Mouse (Mus musculus) heart, adult 2 months (tissue): Measurements from ENCODE around the gene Exoc2. TPM values are rescaled to one million over a fixed set of nuclear protein-coding genes. Genes with fewer than 3 reads are reported as not detected.
A peak's percentile ranks its signal among the peaks of the same experiment; 100 is the strongest.

Experiments used
- DNase-seq, 2 experiments: peaks; one replicate each; pipeline ENCODE4 v3.0.0; 2021
- H3K27ac ChIP-seq: fragments of 200-600 bp; 2 replicates; pipeline ENCODE4 v1.8.1; 2022
- H3K27me3 ChIP-seq: fragments of 200-500 bp; 2 replicates; pipeline ENCODE4 v1.6.1; 2012; ENCODE audit warnings: mild to moderate bottlenecking, low read length, inconsistent platforms, mixed read lengths; ENCODE audit not compliant: control insufficient read depth, insufficient read depth
- H3K36me3 ChIP-seq: fragments of 200-500 bp; 2 replicates; pipeline ENCODE4 v1.6.1; 2012; ENCODE audit warnings: low read length, inconsistent platforms; ENCODE audit not compliant: control insufficient read depth, insufficient read depth
- H3K4me1 ChIP-seq: fragments of 200-500 bp; 2 replicates; pipeline ENCODE4 v1.6.1; 2011; ENCODE audit warnings: low read length; ENCODE audit not compliant: control insufficient read depth, insufficient read depth
- H3K4me3 ChIP-seq: fragments of 200-600 bp; 2 replicates; pipeline ENCODE4 v1.8.1; 2022
- H3K79me2 ChIP-seq: fragments of 200-500 bp; replicated peaks from 2 replicates; pipeline ENCODE4 v1.6.1; 2012; ENCODE audit warnings: mild to moderate bottlenecking, inconsistent platforms, low read length, moderate library complexity, mixed read lengths; ENCODE audit not compliant: control insufficient read depth, insufficient read depth
- H3K9ac ChIP-seq: fragments of 200-500 bp; 2 replicates; pipeline ENCODE4 v1.6.1; 2012; ENCODE audit warnings: low read depth, mild to moderate bottlenecking, control low read depth, inconsistent platforms, low read length, mixed read lengths
- CTCF ChIP-seq: fragments of 200-600 bp; IDR thresholded peaks from 2 replicates; pipeline ENCODE4 v1.8.1; 2022; ENCODE audit warnings: antibody characterized with exemption, mild to moderate bottlenecking, moderate library complexity
- EP300 ChIP-seq: fragments of 200-500 bp; IDR thresholded peaks from 2 replicates; pipeline ENCODE4 v1.6.1; 2011; ENCODE audit warnings: low read depth, low read length, control low read depth; ENCODE audit not compliant: insufficient read depth
- POLR2A ChIP-seq: fragments of 200-500 bp; IDR thresholded peaks from 2 replicates; pipeline ENCODE4 v1.6.1; 2011; ENCODE audit warnings: mild to moderate bottlenecking, low read depth, low read length, control low read depth; ENCODE audit not compliant: insufficient read depth
- WGBS: fragments of 180-500 bp; shearing (Covaris S2); methylation state at CpG from one replicate; pipeline ENCODE4 v1.1.7; 2018; 5-methylcytosine and 5-hydroxymethylcytosine counted together
- intact Hi-C: fragments of 180-260 bp; cut with DNase I; formaldehyde crosslinking; loops from one replicate; pipeline ENCODE4 v1.15.1; 2025
- polyA plus RNA-seq: library from polyadenylated mRNA; depleted of rRNA; stranded (reverse); fragments of >200 nt; gene quantifications from 2 replicates; pipeline ENCODE4 v1.2.3, GENCODE M21; 2012
- total RNA-seq, 2 experiments: library from RNA; stranded (reverse); gene quantifications; 2 replicates each; pipeline ENCODE4 v1.2.3; 2021

The Exoc2 gene
- total and polyA plus RNA-seq, 3 experiments: 6.4 to 14.7 (median 14.3) TPM

DNA sequence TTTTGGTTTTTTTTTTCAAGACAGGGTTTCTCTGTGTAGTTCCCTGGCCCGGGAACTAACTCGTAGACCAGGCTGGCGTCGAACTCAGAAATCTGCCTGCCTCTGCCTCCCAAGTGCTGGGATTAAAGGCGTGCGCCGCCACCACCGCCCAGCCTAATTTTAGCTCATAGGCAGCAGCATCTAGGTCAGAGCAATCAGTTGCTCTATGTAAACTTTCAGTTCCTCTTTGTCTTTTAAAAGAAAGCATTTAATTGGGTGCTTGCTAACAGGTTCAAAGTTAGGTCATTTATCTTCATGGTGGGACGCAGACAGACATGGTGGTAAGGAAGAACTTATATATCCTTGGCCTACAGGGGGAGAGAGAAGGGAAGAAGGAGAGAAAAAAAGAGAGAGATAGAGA lies 24.7 kb downstream of the Exoc2 start:
- H3K36me3 ChIP-seq: peaks cover 6% of the 10 kb centered on the region
- no peak for DNase-seq
- H3K9ac ChIP-seq: no peak overlapping the region
- 94% methylated on average over 9 of the region's 9 CpGs for WGBS
- 0 out of 2 replicates have a peak, but pooled peaks cover 2% of the 10 kb centered on the region for H3K79me2 ChIP-seq
- no peak for TF ChIP-seq POLR2A
- TF ChIP-seq CTCF: no peak
- no peak for TF ChIP-seq EP300
- no peak overlapping the region for H3K27ac ChIP-seq
- H3K4me3 ChIP-seq: no peak overlapping the region
- intact Hi-C loops: no loop called here
- H3K27me3 ChIP-seq: no peaks in the 10 kb centered on the region
- H3K4me1 ChIP-seq: peaks cover 1% of the 10 kb centered on the region; the same call in 1 of the 2 replicates

DNA sequence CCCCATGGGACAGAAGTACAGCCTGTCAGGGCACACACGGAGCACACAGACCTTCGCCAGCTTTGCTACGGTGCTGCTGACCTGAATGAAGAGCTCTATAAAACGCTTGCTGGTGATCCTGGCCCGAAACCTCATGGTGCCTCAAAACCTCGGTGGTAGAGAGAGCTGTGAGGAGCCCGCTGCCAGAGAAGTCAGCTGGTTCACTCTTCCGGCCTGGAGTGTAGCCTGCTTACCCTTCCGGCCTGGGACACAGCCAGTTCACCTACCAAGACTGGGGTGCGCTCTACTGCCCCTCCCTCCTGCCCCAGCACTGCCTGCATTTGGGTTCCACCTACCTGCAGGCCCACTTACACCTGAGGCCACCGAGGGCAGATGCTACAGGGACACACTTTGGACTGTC lies 26.4 kb downstream of the Exoc2 start, which contains the start of gene Hus1b:
Gene Hus1b, minus strand, starts transcription at position 220 of the 400 bp plus-strand sequence.
- peaks cover 6% of the 10 kb centered on the region for H3K36me3 ChIP-seq
- no peak within 1 kb of the TSS for H3K9ac ChIP-seq
- peak within 1 kb of the TSS; percentile 39 for H3K27ac ChIP-seq
- intact Hi-C loops: no loop called here
- 0 out of 2 replicates have a peak, but pooled peaks cover 2% of the 10 kb centered on the region for H3K79me2 ChIP-seq
- 90% methylated on average over 11 of the region's 11 CpGs for WGBS
- no peak for TF ChIP-seq POLR2A
- no peak for TF ChIP-seq CTCF
- no peak for TF ChIP-seq EP300
- no peak for DNase-seq
- no peaks in the 10 kb centered on the region for H3K27me3 ChIP-seq
- H3K4me1 ChIP-seq: peaks cover 1% of the 10 kb centered on the region; the same call in 1 of the 2 replicates
- no peak within 1 kb of the TSS for H3K4me3 ChIP-seq

DNA sequence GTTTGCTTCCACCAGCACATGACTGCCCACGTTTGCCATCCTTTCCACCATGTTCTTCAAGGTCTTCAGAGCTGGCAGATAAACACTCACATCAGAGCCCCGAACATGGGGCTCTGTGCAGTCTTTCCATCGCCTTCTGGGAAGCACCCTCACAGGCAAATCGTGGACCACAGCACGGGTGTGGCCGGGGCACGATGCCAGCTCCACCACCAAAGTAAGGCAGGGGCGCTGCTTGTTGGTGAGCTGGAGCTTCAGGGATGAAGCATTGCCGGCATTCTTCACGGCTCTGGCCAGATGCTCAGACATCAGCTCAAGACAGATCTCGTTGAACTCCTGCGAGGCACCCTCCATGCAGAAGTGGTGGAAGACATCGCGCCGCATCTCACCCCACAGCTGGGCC lies 26.8 kb downstream of the Exoc2 start:
- WGBS: 82% methylated on average over 15 of the region's 15 CpGs
- no peak overlapping the region; the same call in 1 of the 2 replicates for H3K27ac ChIP-seq
- intact Hi-C loops: no loop called here
- H3K36me3 ChIP-seq: peaks cover 6% of the 10 kb centered on the region
- DNase-seq: no peak
- H3K27me3 ChIP-seq: no peaks in the 10 kb centered on the region
- H3K4me1 ChIP-seq: peaks cover 1% of the 10 kb centered on the region; the same call in 1 of the 2 replicates
- H3K79me2 ChIP-seq: 0 out of 2 replicates have a peak, but pooled peaks cover 2% of the 10 kb centered on the region
- no peak overlapping the region for H3K4me3 ChIP-seq
- TF ChIP-seq EP300 (no peak), POLR2A (no peak), CTCF (no peak)
- H3K9ac ChIP-seq: no peak overlapping the region

DNA sequence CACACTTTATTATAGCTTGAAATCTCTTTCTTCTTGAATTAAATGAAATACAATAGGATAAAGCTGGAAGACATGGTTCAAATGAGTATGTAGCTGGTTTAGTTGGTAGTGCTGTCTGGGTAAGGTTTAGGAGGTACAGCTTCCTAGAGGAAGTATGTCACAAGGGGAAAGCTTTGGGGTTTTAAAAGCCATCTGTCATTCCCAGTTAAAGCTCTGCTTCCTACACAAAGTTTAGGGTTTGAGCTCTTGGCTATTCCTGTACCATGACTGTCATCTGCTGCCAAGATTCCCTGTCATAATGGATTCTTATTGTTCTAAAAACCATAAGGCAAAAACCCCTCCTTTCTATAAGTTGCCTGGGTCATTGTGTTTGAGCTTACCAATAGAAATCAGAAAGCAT lies 28.1 kb downstream of the Exoc2 start:
- Histone ChIP-seq H3K4me1 (peaks cover 1% of the 10 kb centered on the region; the same call in 1 of the 2 replicates), H3K9ac (no peak overlapping the region), H3K4me3 (no peak overlapping the region), H3K36me3 (peaks cover 6% of the 10 kb centered on the region), H3K27me3 (no peaks in the 10 kb centered on the region), H3K27ac (peak overlapping the region; percentile 39), H3K79me2 (0 out of 2 replicates have a peak, but pooled peaks cover 2% of the 10 kb centered on the region)
- intact Hi-C loops: no loop called here
- no peak for DNase-seq
- TF ChIP-seq EP300: no peak
- no peak for TF ChIP-seq CTCF
- TF ChIP-seq POLR2A: no peak

DNA sequence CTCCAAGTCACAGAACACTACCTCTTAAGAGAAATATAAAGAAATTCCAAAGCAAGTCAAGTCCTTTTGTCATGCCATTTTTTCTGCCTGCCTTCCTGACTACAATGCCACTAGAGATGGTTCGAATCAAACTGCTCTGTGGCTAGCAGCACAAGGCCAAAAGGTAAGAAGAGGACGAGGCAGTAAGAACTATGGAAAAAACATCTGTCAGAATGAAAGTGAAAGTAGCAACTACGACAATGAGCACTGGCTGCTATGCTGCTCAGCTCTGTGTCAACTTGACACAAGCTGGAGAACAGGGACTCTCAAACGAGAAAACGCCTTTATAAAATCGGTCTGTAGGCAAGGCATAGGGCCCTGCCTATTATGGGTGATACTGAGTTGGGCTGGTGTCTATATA lies 40.9 kb downstream of the Exoc2 start:
- Histone ChIP-seq H3K27me3 (no peaks in the 10 kb centered on the region), H3K9ac (no peak overlapping the region), H3K79me2 (no peaks in the 10 kb centered on the region), H3K27ac (no peak overlapping the region; the same call in 1 of the 2 replicates), H3K36me3 (no peaks in the 10 kb centered on the region), H3K4me3 (no peak overlapping the region), H3K4me1 (peaks cover 2% of the 10 kb centered on the region; the same call in 1 of the 2 replicates)
- TF ChIP-seq EP300: no peak
- TF ChIP-seq POLR2A: no peak
- no peak for TF ChIP-seq CTCF
- DNase-seq: no peak
- WGBS: 58% methylated on average over 6 of the region's 6 CpGs
- intact Hi-C loops: loop anchor here (5.0 kb wide), 1 partner anchor 34 kb away; no protein-coding TSS in a partner anchor

DNA sequence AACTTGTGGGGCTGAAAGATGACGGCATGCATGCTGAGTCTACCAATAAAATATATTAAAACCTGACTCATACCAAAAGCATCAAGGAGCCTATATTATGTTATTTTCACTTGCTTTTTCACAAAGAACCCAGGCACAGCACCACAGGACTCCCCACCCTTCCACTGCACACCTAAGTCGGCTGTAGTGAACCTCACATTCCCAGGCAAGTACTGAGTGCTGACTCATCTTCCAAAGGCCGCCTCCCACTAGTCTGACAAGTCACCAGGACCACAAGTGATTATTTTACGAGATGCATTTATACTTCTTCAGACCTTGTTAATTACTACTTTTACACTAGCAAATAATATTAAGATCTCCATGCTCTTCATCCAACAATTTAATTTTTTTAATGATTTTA lies 42.3 kb downstream of the Exoc2 start:
- Histone ChIP-seq H3K4me1 (peaks cover 2% of the 10 kb centered on the region; the same call in 1 of the 2 replicates), H3K27ac (no peak overlapping the region), H3K36me3 (no peaks in the 10 kb centered on the region), H3K27me3 (no peaks in the 10 kb centered on the region), H3K9ac (no peak overlapping the region), H3K4me3 (no peak overlapping the region), H3K79me2 (no peaks in the 10 kb centered on the region)
- 74% methylated on average over 4 of the region's 4 CpGs for WGBS
- no peak for TF ChIP-seq POLR2A
- no peak for TF ChIP-seq EP300
- TF ChIP-seq CTCF: no peak
- intact Hi-C loops: loop anchor here (5.0 kb wide), 1 partner anchor 36 kb away; no protein-coding TSS in a partner anchor
- DNase-seq: no peak

DNA sequence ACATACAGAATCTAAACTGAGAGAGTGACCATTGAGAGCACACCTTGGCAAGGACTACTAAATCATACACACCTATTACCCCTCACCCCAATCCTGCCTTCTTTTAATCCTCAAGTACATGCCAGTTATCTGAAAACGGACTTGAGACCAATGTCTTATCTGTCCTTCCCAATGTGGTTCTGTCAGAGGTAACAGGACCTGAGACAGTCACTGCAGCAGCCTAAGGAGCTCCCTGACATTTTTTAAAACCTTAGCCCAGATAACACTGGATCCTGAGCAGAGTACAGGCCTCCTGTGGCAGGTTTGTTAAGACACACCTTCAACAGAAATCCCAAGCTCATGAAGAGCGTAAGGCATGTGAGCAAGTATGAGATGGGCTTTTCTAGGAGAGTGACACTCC lies 44.8 kb downstream of the Exoc2 start:
- Histone ChIP-seq H3K79me2 (no peaks in the 10 kb centered on the region), H3K27ac (no peak overlapping the region), H3K9ac (no peak overlapping the region), H3K4me3 (no peak overlapping the region), H3K27me3 (no peaks in the 10 kb centered on the region), H3K4me1 (peaks cover 2% of the 10 kb centered on the region; the same call in 1 of the 2 replicates), H3K36me3 (no peaks in the 10 kb centered on the region)
- TF ChIP-seq EP300 (no peak), POLR2A (no peak)
- intact Hi-C loops: no loop called here
- 86% methylated on average over 2 of the region's 2 CpGs for WGBS
- no peak for DNase-seq
